Mouse (Mus musculus) liver, embryonic 15.5 days (tissue): ENCODE results near the gene Spata31d1d. TPM values are rescaled to one million over a fixed set of nuclear protein-coding genes. Genes with fewer than 3 reads are reported as not detected.
"Not testable (repeated sequence)": the region's sequence is repeated elsewhere in the genome, so short reads cannot be mapped to it uniquely, and the experiment has no call there.

Experiments
- ATAC-seq: fragments of 200-750 bp; cut with Nextera tagmentation; 2 replicates; pipeline ENCODE4 v1.8.0; 2017; ENCODE audit warnings: moderate number of reproducible peaks, mild to moderate bottlenecking, moderate library complexity; ENCODE audit not compliant: insufficient read depth
- H3K27ac ChIP-seq: fragments of 300-500 bp; sonication (generic); replicated peaks from 2 replicates; pipeline ENCODE4 v1.5.1; 2015; ENCODE audit warnings: mild to moderate bottlenecking, inconsistent platforms
- H3K27me3 ChIP-seq: fragments of 300-500 bp; sonication (generic); 2 replicates; pipeline ENCODE4 v1.6.1; 2015; ENCODE audit warnings: mild to moderate bottlenecking, inconsistent platforms
- H3K36me3 ChIP-seq: fragments of 300-500 bp; sonication (generic); replicated peaks from 2 replicates; pipeline ENCODE4 v1.6.1; 2015; ENCODE audit warnings: moderate library complexity, mild to moderate bottlenecking, inconsistent platforms
- H3K4me1 ChIP-seq: fragments of 300-500 bp; sonication (generic); replicated peaks from 2 replicates; pipeline ENCODE4 v1.6.1; 2015; ENCODE audit warnings: inconsistent platforms
- H3K4me2 ChIP-seq: fragments of 300-500 bp; sonication (generic); 2 replicates; pipeline ENCODE4 v1.6.1; 2015; ENCODE audit warnings: moderate library complexity, mild to moderate bottlenecking, inconsistent platforms
- H3K4me3 ChIP-seq: fragments of 300-500 bp; sonication (generic); replicated peaks from 2 replicates; pipeline ENCODE4 v1.5.1; 2015; ENCODE audit warnings: mild to moderate bottlenecking, inconsistent platforms
- H3K9ac ChIP-seq: fragments of 300-500 bp; sonication (generic); 2 replicates; pipeline ENCODE4 v1.6.1; 2015; ENCODE audit warnings: moderate library complexity, mild to moderate bottlenecking, inconsistent platforms
- H3K9me3 ChIP-seq: fragments of 300-500 bp; sonication (generic); replicated peaks from 2 replicates; pipeline ENCODE4 v1.6.1; 2016; ENCODE audit warnings: inconsistent platforms
- WGBS: fragments of 180-500 bp; shearing (Covaris S2); methylation state at CpG from one replicate; pipeline ENCODE4 v1.1.7; 2015; ENCODE audit warnings: mixed read lengths; ENCODE audit not compliant: insufficient replicate concordance; 5-methylcytosine and 5-hydroxymethylcytosine counted together
- polyA plus RNA-seq: library from polyadenylated mRNA; unstranded; fragments of >200 nt; fragmentation: Nextera tagmentation; extraction: Ambion mirVana; gene quantifications from 2 replicates; pipeline ENCODE4 v1.2.1, GENCODE M21; 2015

Gene Spata31d1d
- polyA plus RNA-seq, 1 experiment from 2014 or later, result not detected

DNA sequence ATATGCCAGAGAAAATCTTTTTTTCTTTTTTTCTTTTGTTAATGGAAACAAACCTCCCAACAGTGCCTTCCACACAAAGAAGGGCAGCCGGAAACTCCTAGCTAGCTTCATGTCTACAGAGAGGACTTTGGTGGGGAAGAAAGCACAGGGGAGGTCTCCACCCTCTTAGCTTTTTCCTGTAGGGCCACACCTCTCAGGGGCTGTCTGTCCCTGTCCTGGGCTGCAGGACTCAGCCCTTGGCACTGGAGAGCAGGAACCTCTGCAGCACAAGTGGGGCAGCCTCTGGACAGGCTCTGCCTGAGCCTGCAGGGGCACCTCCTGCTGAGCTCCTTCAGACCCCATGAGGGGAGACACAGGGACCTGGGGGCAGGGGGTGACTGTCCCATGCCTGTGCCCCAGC, 31.4 kb downstream of the Spata31d1d start:
- ATAC-seq, H3K36me3 ChIP-seq, H3K4me3 ChIP-seq, H3K4me2 ChIP-seq, H3K9ac ChIP-seq, H3K9me3 ChIP-seq, H3K4me1 ChIP-seq, H3K27ac ChIP-seq: not testable (repeated sequence)
- peaks cover 55% of the 10 kb centered on the region for H3K27me3 ChIP-seq
- 67% methylated on average over 1 of the region's 1 CpGs for WGBS

DNA sequence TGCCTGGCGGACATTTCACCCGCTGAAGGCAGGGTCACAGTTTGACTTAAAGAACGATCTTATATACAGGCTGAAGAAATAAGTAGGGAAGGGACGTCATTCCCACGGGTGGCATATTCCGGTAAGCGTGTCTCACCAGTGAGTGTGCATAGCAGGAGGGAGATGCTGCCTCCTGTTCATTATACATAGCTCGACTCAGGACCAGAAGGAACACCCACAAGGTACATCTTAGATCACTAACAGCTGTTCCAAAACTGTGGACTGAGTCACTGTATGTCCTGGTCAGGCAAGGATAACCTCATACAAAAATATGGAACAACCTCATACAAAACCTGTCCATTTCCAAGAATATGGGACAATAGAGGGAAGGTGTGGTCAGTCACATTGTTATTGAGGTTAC, 32.4 kb downstream of the Spata31d1d start:
- H3K36me3 ChIP-seq, result no peaks in the 10 kb centered on the region
- no peak overlapping the region for H3K4me3 ChIP-seq
- H3K27me3 ChIP-seq, result peaks cover 45% of the 10 kb centered on the region
- H3K27ac ChIP-seq, result no peak overlapping the region
- no peak for ATAC-seq
- WGBS, result 83% methylated on average over 8 of the region's 8 CpGs
- H3K9ac ChIP-seq, result no peak overlapping the region
- no peak overlapping the region for H3K4me2 ChIP-seq
- H3K9me3 ChIP-seq, result no peaks in the 10 kb centered on the region
- H3K4me1 ChIP-seq, result 0 out of 2 replicates have a peak, but pooled peaks cover under 1% of the 10 kb centered on the region

DNA sequence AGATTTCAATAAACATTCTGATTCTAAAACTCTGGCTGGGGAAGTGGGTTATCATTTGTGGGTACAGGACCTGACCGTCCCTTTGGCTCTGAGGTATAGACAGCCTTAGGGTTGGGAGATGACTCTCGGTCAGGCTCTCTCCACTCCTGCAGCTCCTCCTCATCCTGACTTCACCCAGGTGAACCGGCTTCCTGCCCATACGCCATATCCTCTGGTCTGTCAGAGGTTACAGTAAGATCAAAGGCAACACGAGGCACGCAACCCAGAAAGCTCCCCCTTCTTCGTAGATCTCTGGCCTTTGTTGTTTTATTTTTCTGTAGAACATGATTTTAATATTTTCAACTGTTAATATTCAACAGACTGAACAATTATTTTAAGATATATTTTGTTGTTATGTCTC, 35.8 kb downstream of the Spata31d1d start:
- ATAC-seq, result no peak
- H3K4me1 ChIP-seq, result no peaks in the 10 kb centered on the region
- H3K27ac ChIP-seq, result no peak overlapping the region
- no peaks in the 10 kb centered on the region for H3K36me3 ChIP-seq
- H3K27me3 ChIP-seq, result peaks cover 17% of the 10 kb centered on the region
- no peak overlapping the region for H3K4me2 ChIP-seq
- 67% methylated on average over 7 of the region's 7 CpGs for WGBS
- no peak overlapping the region for H3K4me3 ChIP-seq
- H3K9ac ChIP-seq, result no peak overlapping the region
- H3K9me3 ChIP-seq, result no peaks in the 10 kb centered on the region

DNA sequence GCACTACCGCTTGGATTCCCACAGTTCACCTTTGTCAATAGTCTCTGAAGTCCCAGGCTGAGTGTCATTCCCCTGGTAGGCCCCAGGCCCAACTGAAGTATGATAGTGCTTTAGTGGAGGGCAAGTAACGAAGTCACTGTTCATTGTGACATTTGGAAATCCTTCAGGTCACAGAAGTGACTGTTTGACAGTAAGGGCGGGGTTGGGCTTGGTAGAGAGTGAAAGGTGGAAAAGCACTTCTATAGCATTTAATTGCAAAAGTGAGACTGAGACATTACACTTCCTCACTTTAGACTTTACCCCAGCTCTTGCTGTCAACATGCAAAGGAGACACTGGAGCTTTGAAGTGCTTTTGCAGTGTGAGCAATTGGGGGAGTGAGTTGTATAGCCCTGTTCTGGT, 37.5 kb downstream of the Spata31d1d start, which contains the start of gene 4921517D22Rik:
4921517D22Rik (minus strand) TSS at position 101 of the 400 bp plus-strand sequence.
- no peak within 1 kb of the TSS for H3K4me2 ChIP-seq
- H3K9me3 ChIP-seq, result no peaks in the 10 kb centered on the region
- H3K36me3 ChIP-seq, result no peaks in the 10 kb centered on the region
- peaks cover 19% of the 10 kb centered on the region for H3K27me3 ChIP-seq
- no peak within 1 kb of the TSS for H3K4me3 ChIP-seq
- H3K27ac ChIP-seq, result no peak within 1 kb of the TSS
- ATAC-seq, result no peak
- H3K4me1 ChIP-seq, result no peaks in the 10 kb centered on the region
- no peak within 1 kb of the TSS for H3K9ac ChIP-seq
- 59% methylated on average over 3 of the region's 3 CpGs for WGBS

DNA sequence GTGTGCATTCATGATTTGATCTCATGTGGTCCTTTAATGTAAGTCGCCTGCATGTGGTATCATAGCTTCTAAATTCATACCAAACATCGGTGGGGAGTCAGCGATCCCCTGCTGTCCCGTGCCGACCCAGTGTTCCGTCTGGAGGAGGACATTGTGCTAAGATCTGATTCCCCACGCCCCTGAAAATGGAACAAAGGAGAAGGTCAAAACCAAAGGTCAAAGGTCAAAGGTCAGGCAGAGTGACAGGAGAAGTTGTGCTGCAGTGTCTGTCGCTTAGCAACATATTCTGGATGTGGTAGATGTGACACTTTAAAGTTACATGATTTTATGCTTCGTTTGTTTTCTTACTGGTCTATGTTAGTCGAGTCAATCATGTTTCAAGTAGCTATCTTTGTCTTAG, 40.1 kb downstream of the Spata31d1d start:
- ATAC-seq, result no peak
- Histone ChIP-seq H3K4me2 (no peak overlapping the region), H3K4me3 (no peak overlapping the region), H3K27me3 (peaks cover 6% of the 10 kb centered on the region), H3K9ac (no peak overlapping the region), H3K9me3 (no peaks in the 10 kb centered on the region), H3K36me3 (no peaks in the 10 kb centered on the region), H3K4me1 (no peaks in the 10 kb centered on the region), H3K27ac (no peak overlapping the region)
- WGBS, result 74% methylated on average over 10 of the region's 10 CpGs

DNA sequence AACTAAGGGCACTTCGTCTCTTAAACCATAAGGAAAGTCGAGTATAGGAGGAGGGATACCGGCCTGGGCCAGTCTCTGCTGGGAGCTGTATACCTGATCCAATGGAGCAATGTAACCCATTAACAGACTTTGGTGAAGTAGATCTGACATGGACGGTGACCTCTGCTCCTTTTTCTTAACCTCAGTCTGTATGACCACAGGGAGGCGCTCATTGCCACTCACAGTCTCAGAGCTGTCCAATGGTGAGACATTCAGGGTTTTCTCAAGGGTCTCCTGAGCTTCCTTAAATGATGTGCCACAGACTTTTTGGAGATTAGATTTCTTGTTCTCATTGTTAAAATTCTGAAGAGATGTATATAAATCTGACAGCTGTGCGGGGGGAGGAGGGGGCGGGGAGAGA, 41.0 kb downstream of the Spata31d1d start:
- H3K36me3 ChIP-seq, result no peaks in the 10 kb centered on the region
- no peak overlapping the region for H3K27ac ChIP-seq
- ATAC-seq, result no peak
- WGBS, result 74% methylated on average over 7 of the region's 7 CpGs
- no peaks in the 10 kb centered on the region for H3K9me3 ChIP-seq
- H3K4me3 ChIP-seq, result no peak overlapping the region
- no peak overlapping the region for H3K4me2 ChIP-seq
- peaks cover 6% of the 10 kb centered on the region for H3K27me3 ChIP-seq
- H3K9ac ChIP-seq, result no peak overlapping the region
- H3K4me1 ChIP-seq, result no peaks in the 10 kb centered on the region

DNA sequence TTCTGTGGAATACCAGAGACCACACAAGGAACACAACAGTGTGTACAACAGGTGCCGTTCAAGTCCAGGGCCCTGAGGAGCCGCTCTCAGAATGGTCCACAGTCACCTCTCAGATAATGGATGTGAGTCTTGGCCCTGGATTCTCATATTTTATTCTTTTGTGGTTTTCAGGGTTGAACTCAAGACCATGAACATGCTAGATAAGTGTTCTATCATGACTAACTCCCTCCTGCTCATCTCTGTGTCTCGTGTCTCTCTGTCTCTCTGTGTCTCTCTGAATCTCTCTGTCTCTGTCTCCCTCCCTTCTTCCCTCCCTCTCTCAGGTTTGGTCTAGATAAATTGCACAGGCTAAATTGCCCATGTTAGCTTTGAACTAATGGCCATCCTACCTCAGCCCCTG, 41.7 kb downstream of the Spata31d1d start:
- 47% methylated on average over 3 of the region's 3 CpGs for WGBS
- Histone ChIP-seq H3K9ac (no peak overlapping the region), H3K9me3 (no peaks in the 10 kb centered on the region), H3K4me3 (no peak overlapping the region), H3K27ac (no peak overlapping the region), H3K4me1 (no peaks in the 10 kb centered on the region), H3K27me3 (peaks cover 6% of the 10 kb centered on the region), H3K4me2 (no peak overlapping the region), H3K36me3 (no peaks in the 10 kb centered on the region)
- ATAC-seq, result no peak

DNA sequence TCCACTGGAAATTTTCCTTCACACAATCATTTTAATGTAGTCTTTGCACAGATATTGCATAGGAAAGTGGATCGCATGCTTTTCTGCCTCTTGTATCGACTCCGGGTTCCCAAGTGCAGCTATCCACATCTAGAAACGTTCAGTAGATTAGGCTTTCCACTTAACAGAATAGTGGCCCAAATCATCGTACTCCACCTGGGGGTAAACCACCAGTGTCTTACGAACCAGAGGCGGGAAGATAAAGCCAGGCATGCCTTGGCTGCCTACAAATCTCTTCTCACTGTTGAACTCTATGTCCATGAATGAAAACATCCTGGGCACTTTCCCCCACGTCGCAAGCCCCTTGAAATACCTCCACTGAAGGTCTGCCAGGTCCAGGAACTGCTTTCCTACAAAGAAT, 42.2 kb downstream of the Spata31d1d start:
- H3K9ac ChIP-seq, result no peak overlapping the region
- no peak overlapping the region for H3K4me3 ChIP-seq
- H3K4me2 ChIP-seq, result no peak overlapping the region
- peaks cover 6% of the 10 kb centered on the region for H3K27me3 ChIP-seq
- no peaks in the 10 kb centered on the region for H3K4me1 ChIP-seq
- no peaks in the 10 kb centered on the region for H3K9me3 ChIP-seq
- no peak overlapping the region for H3K27ac ChIP-seq
- ATAC-seq, result no peak
- no peaks in the 10 kb centered on the region for H3K36me3 ChIP-seq
- WGBS, result 59% methylated on average over 9 of the region's 9 CpGs

DNA sequence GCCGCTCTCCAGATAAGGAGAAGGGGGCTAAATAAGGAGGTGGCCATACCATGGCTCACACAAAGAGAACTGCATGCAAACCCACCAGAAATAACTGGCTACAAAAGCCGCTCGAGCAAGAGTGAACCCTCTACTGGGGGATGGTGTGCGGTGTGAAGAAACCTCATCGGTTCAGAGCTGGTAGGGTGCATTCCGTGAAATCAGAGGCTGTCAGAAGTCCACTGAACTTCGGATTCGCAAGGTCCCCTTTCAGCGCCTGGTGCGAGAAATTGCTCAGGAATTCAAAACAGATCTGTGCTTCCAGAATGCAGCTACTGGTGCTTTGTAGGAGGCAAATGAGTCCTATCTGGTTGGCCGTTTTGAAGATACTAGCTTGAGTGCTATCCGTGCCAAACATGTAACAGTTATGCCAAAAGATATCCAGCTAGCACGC, 43.2 kb downstream of the Spata31d1d start:
- no peak for ATAC-seq
- peaks cover 6% of the 10 kb centered on the region for H3K27me3 ChIP-seq
- WGBS, result 64% methylated on average over 13 of the region's 13 CpGs

DNA sequence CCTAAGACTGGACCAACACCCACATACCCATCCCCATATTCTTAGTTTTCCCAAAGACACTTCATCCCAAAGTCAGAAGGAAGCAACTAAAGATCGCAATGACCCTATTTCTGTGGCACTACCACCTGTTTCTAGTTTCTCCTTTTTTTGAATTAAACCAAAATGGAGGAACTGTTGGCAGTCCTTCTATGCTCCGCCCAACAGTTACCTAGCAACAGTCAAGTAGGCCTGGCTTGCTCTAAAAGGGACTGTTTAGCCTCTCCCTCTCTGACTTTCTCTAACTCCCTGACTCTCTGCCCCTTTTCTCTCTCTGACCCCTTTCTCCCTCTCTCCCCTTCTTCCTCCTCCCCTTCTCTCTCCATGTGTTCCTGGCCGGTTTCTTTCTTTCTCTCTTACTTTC, 46.3 kb downstream of the Spata31d1d start:
- peaks cover 13% of the 10 kb centered on the region for H3K27me3 ChIP-seq
- no peak overlapping the region for H3K4me3 ChIP-seq
- WGBS, result 72% methylated on average over 3 of the region's 3 CpGs
- no peaks in the 10 kb centered on the region for H3K36me3 ChIP-seq
- H3K4me2 ChIP-seq, result no peak overlapping the region
- no peak overlapping the region for H3K27ac ChIP-seq
- H3K4me1 ChIP-seq, result peaks cover 10% of the 10 kb centered on the region
- no peaks in the 10 kb centered on the region for H3K9me3 ChIP-seq
- no peak for ATAC-seq
- no peak overlapping the region for H3K9ac ChIP-seq

More for the DNA sequence above, 43.2 kb downstream of the Spata31d1d start:
- Histone ChIP-seq H3K4me1 (no peaks in the 10 kb centered on the region), H3K4me2 (no peak overlapping the region), H3K36me3 (no peaks in the 10 kb centered on the region), H3K27ac (no peak overlapping the region), H3K9me3 (no peaks in the 10 kb centered on the region), H3K4me3 (no peak overlapping the region), H3K9ac (no peak overlapping the region)

DNA sequence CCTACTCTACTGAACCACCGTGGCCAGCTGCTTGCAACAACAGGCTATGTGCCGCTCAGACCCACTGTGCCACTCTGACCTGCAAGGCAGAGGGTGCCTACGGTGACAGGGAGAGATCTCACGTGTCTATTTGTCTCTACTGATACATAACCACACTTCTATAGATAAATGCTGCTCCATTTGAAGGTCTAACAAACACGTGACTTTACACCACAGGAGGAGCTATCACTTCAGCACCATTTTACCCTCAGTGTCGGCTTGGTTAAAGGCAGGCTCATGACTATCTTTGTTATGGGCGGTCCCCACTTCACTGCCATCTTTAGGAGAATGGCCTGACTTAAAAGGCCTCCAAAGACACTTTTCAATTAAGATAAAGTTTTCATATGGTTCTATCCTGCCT, 48.9 kb downstream of the Spata31d1d start:
- WGBS, result 11% methylated on average over 7 of the region's 7 CpGs

DNA sequence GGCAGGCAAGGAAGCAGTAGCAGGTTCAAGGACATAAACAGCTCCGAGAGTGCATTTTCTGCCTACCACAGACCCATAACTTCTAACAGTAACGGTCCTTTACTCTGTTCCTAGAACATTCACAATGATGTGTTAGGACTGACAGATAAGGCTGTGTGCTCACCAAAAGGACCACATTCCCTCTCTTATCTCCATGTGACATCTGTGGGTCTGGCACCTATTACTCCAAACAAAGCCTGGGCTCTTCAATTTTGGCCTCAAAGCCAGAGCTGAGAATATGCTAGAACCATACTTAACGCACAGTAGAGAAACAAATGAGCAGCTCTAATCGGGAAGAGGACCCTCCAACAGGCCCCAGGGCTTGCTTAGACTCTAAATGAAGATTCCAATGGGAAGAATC, 51.6 kb downstream of the Spata31d1d start:
- ATAC-seq, result no peak

More for the DNA sequence above, 48.9 kb downstream of the Spata31d1d start:
- H3K9ac ChIP-seq, result no peak overlapping the region
- no peaks in the 10 kb centered on the region for H3K36me3 ChIP-seq
- peaks cover 8% of the 10 kb centered on the region for H3K27me3 ChIP-seq
- H3K4me3 ChIP-seq, result no peak overlapping the region
- peak; percentile 20; the same call in 1 of the 2 replicates for ATAC-seq
- no peaks in the 10 kb centered on the region for H3K9me3 ChIP-seq
- H3K27ac ChIP-seq, result no peak overlapping the region
- peaks cover 29% of the 10 kb centered on the region for H3K4me1 ChIP-seq
- peak overlapping the region; percentile 28; the same call in 1 of the 2 replicates for H3K4me2 ChIP-seq

More for the DNA sequence above, 51.6 kb downstream of the Spata31d1d start:
- WGBS, result 13% methylated on average over 4 of the region's 4 CpGs
- H3K36me3 ChIP-seq, result no peaks in the 10 kb centered on the region
- H3K4me3 ChIP-seq, result no peak overlapping the region
- H3K27ac ChIP-seq, result no peak overlapping the region
- no peaks in the 10 kb centered on the region for H3K9me3 ChIP-seq
- no peak overlapping the region for H3K4me2 ChIP-seq
- peaks cover 45% of the 10 kb centered on the region for H3K4me1 ChIP-seq
- peaks cover 8% of the 10 kb centered on the region for H3K27me3 ChIP-seq
- H3K9ac ChIP-seq, result no peak overlapping the region; the same call in 1 of the 2 replicates
